Mouse (Mus musculus): ENCODE results near the gene Slc2a12. TPM values are rescaled to one million over a fixed set of nuclear protein-coding genes. Genes with fewer than 3 reads are reported as not detected.

The Slc2a12 gene
- total RNA-seq, 2 experiments from 2014 or later = 2.7 to 2.9 TPM

- no peak for DNase-seq (ENCODE audit: extremely low spot score in 1 of 2, low spot score in 1 of 2)
These were observed 80.4 kb downstream of the Slc2a12 start for GRCm38 (mm10) chr10:22725166-22725565.

GRCm38 (mm10) chr10:22726295-22726694 is 81.5 kb downstream of the Slc2a12 start:
- DNase-seq (ENCODE audit: extremely low spot score in 1 of 2, low spot score in 1 of 2) = no peak

- no peak for DNase-seq (ENCODE audit: extremely low spot score in 1 of 2, low spot score in 1 of 2)
These were observed 83.4 kb downstream of the Slc2a12 start for GRCm38 (mm10) chr10:22728257-22728656.

GRCm38 (mm10) chr10:22730266-22730991 is 85.6 kb downstream of the Slc2a12 start:
- no peak for DNase-seq (ENCODE audit: extremely low spot score in 1 of 2, low spot score in 1 of 2)

GRCm38 (mm10) chr10:22730992-22731271 is 86.1 kb downstream of the Slc2a12 start:
- DNase-seq (ENCODE audit: extremely low spot score in 1 of 2, low spot score in 1 of 2) = peak in 1 of 2 experiments; percentile 83

GRCm38 (mm10) chr10:22731272-22732093 is 86.7 kb downstream of the Slc2a12 start, which contains the start of gene Tbpl1:
TSS of gene Tbpl1 (minus strand) at chr10:22731938.
- peak in 1 of 2 experiments; percentile 86 for DNase-seq (ENCODE audit: extremely low spot score in 1 of 2, low spot score in 1 of 2)

GRCm38 (mm10) chr10:22732181-22732580 is 87.4 kb downstream of the Slc2a12 start:
- no peak for DNase-seq (ENCODE audit: extremely low spot score in 1 of 2, low spot score in 1 of 2)

- no peak for DNase-seq (ENCODE audit: extremely low spot score in 1 of 2, low spot score in 1 of 2)
These were observed 101.1 kb downstream of the Slc2a12 start for GRCm38 (mm10) chr10:22745922-22746321.

GRCm38 (mm10) chr10:22746334-22747322 is 101.8 kb downstream of the Slc2a12 start:
- peak in 1 of 2 experiments; percentile 50 for DNase-seq (ENCODE audit: extremely low spot score in 1 of 2, low spot score in 1 of 2)

- no peak for DNase-seq (ENCODE audit: extremely low spot score in 1 of 2, low spot score in 1 of 2)
These were observed 106.4 kb downstream of the Slc2a12 start for GRCm38 (mm10) chr10:22751175-22751682.

Small RNA genes lying within 50 kb of the gene (microRNA-seq; reads per million reads assigned to microRNA genes)
- 0.37 to 0.40 reads per million in 2 experiments for gene Mir7663

Other genes with a start within 250 kb of the Slc2a12 start
- gene Tbpl1, start 86.9 kb downstream of the Slc2a12 start, total RNA-seq (2021) = 10 to 100 TPM; 60.6 to 61.8 TPM
- not detected for gene Tcf21, start 175.2 kb downstream of the Slc2a12 start, total RNA-seq (2021)